Mouse (Mus musculus) heart, postnatal 0 days (tissue): ENCODE results near the gene Pcif1.

Source experiments
- CTCF ChIP-seq: IDR thresholded peaks from 2 replicates; pipeline ENCODE4 v1.5.1; 2016; ENCODE audit warnings: antibody characterized with exemption, control low read depth, low read depth
- EP300 ChIP-seq: IDR thresholded peaks from 2 replicates; pipeline ENCODE4 v1.6.1; 2016; ENCODE audit warnings: antibody characterized with exemption, low read depth

GRCm38 (mm10) chr2:164916820-164917219 is 37.7 kb downstream of the Pcif1 start:
- no peak for TF ChIP-seq CTCF
- no peak for TF ChIP-seq EP300
